Mouse (Mus musculus) neural tube, embryonic 10.5 days (tissue): ENCODE data around the gene Chchd3.

Experiments used
- DNase-seq: peaks from one replicate; pipeline ENCODE4 v3.0.0-alpha.2; 2017; ENCODE audit warnings: low spot score; ENCODE audit errors: extremely low spot score

Chchd3 gene

GRCm38 (mm10) chr6:33059735-33060576, at the start of gene Chchd3:
Gene Chchd3 (minus strand): TSS chr6:33060260.
- DNase-seq, result peak; percentile 94

- no peak for DNase-seq
Measured at GRCm38 (mm10) chr6:33104661-33105060, 44.6 kb upstream of the Chchd3 start.

GRCm38 (mm10) chr6:33098903-33099302, 38.8 kb upstream of the Chchd3 start:
- DNase-seq, result no peak

- no peak for DNase-seq
Measured at GRCm38 (mm10) chr6:33094671-33095233, 34.7 kb upstream of the Chchd3 start.

- no peak for DNase-seq
Measured at GRCm38 (mm10) chr6:33080186-33080585, 20.1 kb upstream of the Chchd3 start.

- peak; percentile 25 for DNase-seq
Measured at GRCm38 (mm10) chr6:33078260-33078936, 18.3 kb upstream of the Chchd3 start.

GRCm38 (mm10) chr6:33066462-33066861, 6.4 kb upstream of the Chchd3 start:
- DNase-seq, result no peak

- no peak for DNase-seq
Measured at GRCm38 (mm10) chr6:33059276-33059675, 784 bp downstream of the Chchd3 start.

- no peak for DNase-seq
Measured at GRCm38 (mm10) chr6:33056392-33056791, 3.7 kb downstream of the Chchd3 start.

GRCm38 (mm10) chr6:33055663-33056062, 4.4 kb downstream of the Chchd3 start:
- no peak for DNase-seq

- no peak for DNase-seq
Measured at GRCm38 (mm10) chr6:33054946-33055345, 5.1 kb downstream of the Chchd3 start.

GRCm38 (mm10) chr6:33051642-33052041, 8.4 kb downstream of the Chchd3 start:
- DNase-seq, result no peak

GRCm38 (mm10) chr6:33049705-33050420, 10.2 kb downstream of the Chchd3 start:
- DNase-seq, result no peak

GRCm38 (mm10) chr6:33043480-33043879, 16.6 kb downstream of the Chchd3 start:
- no peak for DNase-seq

- no peak for DNase-seq
Measured at GRCm38 (mm10) chr6:33042880-33043279, 17.2 kb downstream of the Chchd3 start.

GRCm38 (mm10) chr6:33041978-33042377, 18.1 kb downstream of the Chchd3 start:
- no peak for DNase-seq

- DNase-seq, result no peak
Measured at GRCm38 (mm10) chr6:33040360-33041090, 19.5 kb downstream of the Chchd3 start.

- no peak for DNase-seq
Measured at GRCm38 (mm10) chr6:33032543-33032942, 27.5 kb downstream of the Chchd3 start.

GRCm38 (mm10) chr6:33031631-33032030, 28.4 kb downstream of the Chchd3 start:
- no peak for DNase-seq

GRCm38 (mm10) chr6:33028296-33028695, 31.8 kb downstream of the Chchd3 start:
- DNase-seq, result no peak

- DNase-seq, result no peak
Measured at GRCm38 (mm10) chr6:33025041-33025440, 35.0 kb downstream of the Chchd3 start.
